Mouse (Mus musculus): ENCODE results near the gene Atp6v0c.

- TF ChIP-seq POLR2A (IDR thresholded peaks at IDR 0.05; ENCODE audit: borderline replicate concordance, insufficient read depth, low read length) (no peak), CTCF (IDR thresholded peaks at IDR 0.05; ENCODE audit: borderline replicate concordance, insufficient read depth, low read depth, low read length) (no peak)
These were observed 38.5 kb upstream of the Atp6v0c start for GRCm38 (mm10) chr17:24207768-24208640.

All from cerebellum, adult 2 months (tissue).